Mouse (Mus musculus) heart, postnatal 0 days (tissue): ENCODE data around the gene 1700088E04Rik.

Source experiments
- CTCF ChIP-seq: IDR thresholded peaks from 2 replicates; pipeline ENCODE4 v1.5.1; 2016; ENCODE audit warnings: antibody characterized with exemption, control low read depth, low read depth
- EP300 ChIP-seq: IDR thresholded peaks from 2 replicates; pipeline ENCODE4 v1.6.1; 2016; ENCODE audit warnings: antibody characterized with exemption, low read depth

DNA sequence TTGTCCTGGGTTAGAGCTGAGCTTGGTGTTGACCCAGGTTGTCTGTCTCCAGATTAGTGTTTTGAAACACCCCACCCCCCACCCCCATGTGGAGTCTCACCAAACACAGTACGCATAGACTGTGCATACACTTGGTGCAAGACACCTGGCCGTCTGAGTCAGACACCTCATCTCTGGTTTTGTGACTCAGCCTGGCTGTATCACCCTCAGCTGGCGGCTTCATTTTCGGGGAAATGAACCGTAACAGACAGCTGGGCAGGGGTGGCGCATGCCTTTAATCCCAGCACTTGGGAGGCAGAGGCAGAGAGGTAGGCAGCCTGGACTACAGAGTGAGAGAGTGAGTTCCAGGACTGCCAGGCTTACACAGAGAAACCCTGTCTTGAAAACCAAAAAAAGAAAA is 35.9 kb upstream of the 1700088E04Rik start:
- TF ChIP-seq CTCF (no peak), EP300 (no peak)
